Mouse (Mus musculus) forebrain, embryonic 13.5 days (tissue): ENCODE measurements around the gene Atad5. TPM values are rescaled to one million over a fixed set of nuclear protein-coding genes. Genes with fewer than 3 reads are reported as not detected.
A peak's percentile ranks its signal among the peaks of the same experiment; 100 is the strongest.

Experiments
- ATAC-seq: fragments of 200-750 bp; cut with Nextera tagmentation; 2 replicates; pipeline ENCODE4 v1.8.0; 2017
- H3K27ac ChIP-seq: fragments of 300-500 bp; sonication (generic); 2 replicates; pipeline ENCODE4 v1.5.1; 2015; ENCODE audit warnings: inconsistent platforms, mild to moderate bottlenecking, moderate library complexity
- H3K27me3 ChIP-seq: fragments of 300-500 bp; sonication (generic); 2 replicates; pipeline ENCODE4 v1.6.1; 2015; ENCODE audit warnings: mild to moderate bottlenecking, inconsistent platforms
- H3K36me3 ChIP-seq: fragments of 300-500 bp; sonication (generic); 2 replicates; pipeline ENCODE4 v1.6.1; 2015; ENCODE audit warnings: mild to moderate bottlenecking, inconsistent platforms; ENCODE audit not compliant: poor library complexity, severe bottlenecking
- H3K4me1 ChIP-seq: fragments of 300-500 bp; sonication (generic); 2 replicates; pipeline ENCODE4 v1.6.1; 2015; ENCODE audit warnings: inconsistent platforms
- H3K4me2 ChIP-seq: fragments of 300-500 bp; sonication (generic); 2 replicates; pipeline ENCODE4 v1.6.1; 2015; ENCODE audit warnings: inconsistent platforms, mild to moderate bottlenecking, moderate library complexity
- H3K4me3 ChIP-seq: fragments of 300-500 bp; sonication (generic); 2 replicates; pipeline ENCODE4 v1.5.1; 2015; ENCODE audit warnings: mild to moderate bottlenecking, inconsistent platforms
- H3K9ac ChIP-seq: fragments of 300-500 bp; sonication (generic); 2 replicates; pipeline ENCODE4 v1.6.1; 2015; ENCODE audit warnings: mild to moderate bottlenecking, inconsistent platforms
- H3K9me3 ChIP-seq: fragments of 300-500 bp; sonication (generic); replicated peaks from 2 replicates; pipeline ENCODE4 v1.6.1; 2016; ENCODE audit warnings: inconsistent platforms
- WGBS: fragments of 180-500 bp; shearing (Covaris S2); methylation state at CpG from one replicate; pipeline ENCODE4 v1.1.7; 2015; 5-methylcytosine and 5-hydroxymethylcytosine counted together
- polyA plus RNA-seq: library from polyadenylated mRNA; unstranded; fragments of >200 nt; fragmentation: Nextera tagmentation; extraction: Ambion mirVana; gene quantifications from 2 replicates; pipeline ENCODE4 v1.2.1, GENCODE M21; 2015

The Atad5 gene
- polyA plus RNA-seq, 1 experiment from 2014 or later = 13.2 TPM

DNA sequence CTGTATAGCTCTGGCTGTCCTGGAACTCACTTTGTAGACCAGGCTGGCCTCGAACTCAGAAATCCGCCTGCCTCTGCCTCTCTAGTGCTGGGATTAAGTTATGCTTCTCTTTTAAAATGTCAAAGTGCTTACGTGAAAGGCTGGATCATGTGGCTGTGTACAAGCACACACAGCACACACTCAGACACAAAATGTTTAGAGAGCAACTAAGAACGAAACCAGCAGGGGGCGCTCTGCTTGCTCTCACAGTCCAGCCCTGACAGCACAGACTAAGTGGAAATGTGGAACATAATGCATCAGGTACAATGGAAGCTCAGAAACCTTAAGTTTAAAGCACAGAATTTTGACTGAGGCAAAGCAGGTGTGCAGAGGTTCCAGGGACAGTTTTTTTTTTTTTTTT lies 2.4 kb upstream of the Atad5 start:
- H3K9me3 ChIP-seq = no peaks in the 10 kb centered on the region
- H3K36me3 ChIP-seq = no peaks in the 10 kb centered on the region
- no peak overlapping the region for H3K4me2 ChIP-seq
- 9% methylated on average over 5 of the region's 5 CpGs for WGBS
- H3K9ac ChIP-seq = no peak overlapping the region
- no peaks in the 10 kb centered on the region for H3K27me3 ChIP-seq
- no peak overlapping the region for H3K27ac ChIP-seq
- H3K4me1 ChIP-seq = peaks cover 14% of the 10 kb centered on the region
- H3K4me3 ChIP-seq = no peak overlapping the region
- peak; percentile 75; the same call in 1 of the 2 replicates for ATAC-seq

GRCm38 (mm10) chr11:80089817-80090214 lies 616 bp downstream of the Atad5 start:
- Histone ChIP-seq H3K36me3 (peaks cover 8% of the 10 kb centered on the region), H3K27me3 (no peaks in the 10 kb centered on the region), H3K4me1 (peaks cover 18% of the 10 kb centered on the region), H3K27ac (peak overlapping the region; percentile 25; the same call in 1 of the 2 replicates), H3K4me2 (peak overlapping the region; percentile 91), H3K9ac (peak overlapping the region; percentile 96), H3K4me3 (peak overlapping the region; percentile 100), H3K9me3 (no peaks in the 10 kb centered on the region)
- no peak for ATAC-seq
- WGBS = 1% methylated on average over 14 of the region's 14 CpGs

- H3K4me1 ChIP-seq = peaks cover 18% of the 10 kb centered on the region
- no peak for ATAC-seq
- peaks cover 17% of the 10 kb centered on the region for H3K36me3 ChIP-seq
- WGBS = 45% methylated on average over 3 of the region's 3 CpGs
- H3K4me2 ChIP-seq = peak overlapping the region; percentile 91
- peak overlapping the region; percentile 100 for H3K4me3 ChIP-seq
- no peaks in the 10 kb centered on the region for H3K9me3 ChIP-seq
- no peaks in the 10 kb centered on the region for H3K27me3 ChIP-seq
- H3K27ac ChIP-seq = no peak overlapping the region
- peak overlapping the region; percentile 96 for H3K9ac ChIP-seq
Measured at GRCm38 (mm10) chr11:80090555-80091164, 1.5 kb downstream of the Atad5 start.

DNA sequence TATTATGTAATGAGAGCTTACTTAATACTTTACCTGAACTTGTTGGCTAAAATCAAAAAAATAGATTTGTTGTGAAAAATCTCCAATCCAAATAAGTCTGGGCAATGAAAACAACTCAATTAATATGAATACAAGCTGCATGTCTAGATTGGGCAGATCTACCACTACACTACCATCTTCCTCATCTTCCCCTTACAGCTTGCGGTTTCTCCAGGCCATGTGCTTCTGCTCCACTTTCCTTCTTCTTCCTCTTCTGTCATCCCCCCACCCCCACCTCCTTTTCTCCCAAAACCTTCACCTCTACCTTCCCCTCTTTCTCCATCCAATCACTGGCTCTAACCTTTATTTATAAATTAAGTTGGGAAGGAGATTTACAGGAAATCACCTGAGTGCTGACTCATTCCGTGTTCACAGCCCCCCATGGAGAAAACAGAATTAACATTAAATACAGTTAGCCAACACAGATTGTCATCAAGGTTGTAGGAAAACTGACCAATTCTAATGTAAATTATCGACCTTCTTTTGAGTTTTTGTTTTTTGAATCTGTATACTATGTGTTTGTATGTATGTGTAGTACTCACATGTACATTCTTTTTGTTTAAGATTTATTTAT lies 9.3 kb downstream of the Atad5 start:
- Histone ChIP-seq H3K4me2 (no peak overlapping the region), H3K4me1 (no peaks in the 10 kb centered on the region), H3K36me3 (peaks cover 68% of the 10 kb centered on the region), H3K27ac (no peak overlapping the region), H3K27me3 (no peaks in the 10 kb centered on the region), H3K4me3 (no peak overlapping the region), H3K9ac (no peak overlapping the region), H3K9me3 (no peaks in the 10 kb centered on the region)
- ATAC-seq = no peak
- 91% methylated on average over 3 of the region's 3 CpGs for WGBS

GRCm38 (mm10) chr11:80101298-80101697 lies 12.1 kb downstream of the Atad5 start:
- H3K36me3 ChIP-seq = peaks cover 64% of the 10 kb centered on the region
- WGBS = 94% methylated on average over 6 of the region's 6 CpGs
- no peak for ATAC-seq

GRCm38 (mm10) chr11:80104407-80104806 lies 15.2 kb downstream of the Atad5 start:
- no peaks in the 10 kb centered on the region for H3K4me1 ChIP-seq
- 94% methylated on average over 1 of the region's 1 CpGs for WGBS
- no peaks in the 10 kb centered on the region for H3K9me3 ChIP-seq
- ATAC-seq = no peak
- no peaks in the 10 kb centered on the region for H3K27me3 ChIP-seq
- H3K36me3 ChIP-seq = peaks cover 69% of the 10 kb centered on the region
- no peak overlapping the region for H3K9ac ChIP-seq
- H3K4me3 ChIP-seq = no peak overlapping the region
- H3K27ac ChIP-seq = no peak overlapping the region
- no peak overlapping the region for H3K4me2 ChIP-seq

More at GRCm38 (mm10) chr11:80101298-80101697, 12.1 kb downstream of the Atad5 start:
- H3K27me3 ChIP-seq = no peaks in the 10 kb centered on the region
- H3K4me3 ChIP-seq = no peak overlapping the region
- H3K4me1 ChIP-seq = no peaks in the 10 kb centered on the region
- no peak overlapping the region for H3K4me2 ChIP-seq
- no peak overlapping the region for H3K9ac ChIP-seq
- no peaks in the 10 kb centered on the region for H3K9me3 ChIP-seq
- H3K27ac ChIP-seq = no peak overlapping the region

DNA sequence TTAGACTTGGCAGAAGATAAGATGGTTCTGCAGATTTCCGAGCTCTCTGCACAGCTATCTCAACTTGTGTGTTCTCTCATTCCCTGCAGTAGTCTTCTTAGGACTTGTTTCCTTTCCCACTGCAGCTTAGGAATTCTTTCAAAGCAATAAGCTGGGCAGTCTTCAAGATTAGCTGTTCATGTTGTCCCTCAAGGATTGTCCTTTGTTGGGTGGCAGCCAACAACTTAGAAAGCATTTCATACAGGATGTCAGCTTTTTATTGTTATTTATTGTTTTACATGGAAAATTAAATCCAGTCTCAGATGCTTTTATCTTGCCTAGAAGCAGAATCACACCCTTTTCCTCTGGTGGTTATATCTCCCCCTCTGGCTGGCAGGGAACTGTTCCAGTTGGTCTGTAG lies 27.2 kb downstream of the Atad5 start:
- no peak overlapping the region for H3K9ac ChIP-seq
- H3K27me3 ChIP-seq = no peaks in the 10 kb centered on the region
- H3K36me3 ChIP-seq = peaks cover 79% of the 10 kb centered on the region
- H3K27ac ChIP-seq = no peak overlapping the region
- no peak for ATAC-seq
- H3K9me3 ChIP-seq = no peaks in the 10 kb centered on the region
- no peak overlapping the region for H3K4me3 ChIP-seq
- WGBS = 90% methylated on average over 1 of the region's 1 CpGs
- H3K4me2 ChIP-seq = no peak overlapping the region
- no peaks in the 10 kb centered on the region for H3K4me1 ChIP-seq

- Histone ChIP-seq H3K36me3 (peaks cover 70% of the 10 kb centered on the region), H3K27me3 (no peaks in the 10 kb centered on the region), H3K4me3 (no peak overlapping the region), H3K9me3 (no peaks in the 10 kb centered on the region), H3K4me2 (no peak overlapping the region), H3K27ac (no peak overlapping the region), H3K9ac (no peak overlapping the region), H3K4me1 (no peaks in the 10 kb centered on the region)
- 73% methylated on average over 1 of the region's 1 CpGs for WGBS
- ATAC-seq = no peak
Measured at GRCm38 (mm10) chr11:80132050-80132449, 42.9 kb downstream of the Atad5 start.

GRCm38 (mm10) chr11:80134744-80135143 lies 45.5 kb downstream of the Atad5 start:
- H3K27ac ChIP-seq = no peak overlapping the region
- ATAC-seq = no peak
- no peaks in the 10 kb centered on the region for H3K9me3 ChIP-seq
- peaks cover 71% of the 10 kb centered on the region for H3K36me3 ChIP-seq
- no peak overlapping the region for H3K4me2 ChIP-seq
- WGBS = 71% methylated on average over 4 of the region's 4 CpGs
- no peaks in the 10 kb centered on the region for H3K4me1 ChIP-seq
- H3K4me3 ChIP-seq = no peak overlapping the region
- H3K9ac ChIP-seq = no peak overlapping the region
- no peaks in the 10 kb centered on the region for H3K27me3 ChIP-seq

DNA sequence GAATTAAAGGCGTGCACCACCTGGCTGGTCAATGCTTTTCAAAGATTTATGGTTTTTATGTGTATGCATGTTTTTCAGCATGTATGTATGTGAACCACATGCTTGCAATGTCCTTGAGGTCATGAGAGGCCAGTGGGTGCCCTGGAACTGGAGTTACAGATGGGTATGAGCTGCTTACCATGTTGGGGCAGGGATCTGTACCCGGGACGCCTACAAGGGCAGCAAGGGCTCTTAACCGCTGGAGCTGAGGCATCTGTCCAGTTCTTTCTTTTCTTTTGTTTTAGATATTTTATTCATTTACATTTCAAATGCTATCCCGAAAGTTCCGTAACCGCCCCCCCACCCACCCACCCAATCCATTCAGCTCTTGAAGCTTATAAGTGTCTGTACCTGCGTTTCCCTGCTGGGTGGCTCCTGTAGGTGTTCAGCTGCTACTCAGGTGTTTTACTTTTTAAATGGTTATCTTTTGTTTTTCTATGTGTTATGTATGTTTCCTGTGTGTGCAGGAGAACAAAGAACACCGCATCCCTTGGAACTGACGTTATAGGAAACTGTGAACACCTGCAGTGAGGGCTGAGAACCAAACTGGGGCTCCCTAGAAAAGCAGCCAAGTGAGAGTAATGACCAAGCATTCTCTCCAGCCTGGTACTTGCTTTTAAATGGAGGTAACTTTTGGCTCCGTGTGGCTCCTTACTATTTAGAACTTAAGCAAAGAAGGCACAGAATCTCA lies 46.9 kb downstream of the Atad5 start:
- 78% methylated on average over 11 of the region's 11 CpGs for WGBS
- no peak overlapping the region for H3K4me3 ChIP-seq
- no peak for ATAC-seq
- H3K27ac ChIP-seq = no peak overlapping the region
- H3K4me1 ChIP-seq = peaks cover 6% of the 10 kb centered on the region; the same call in 1 of the 2 replicates
- H3K36me3 ChIP-seq = peaks cover 63% of the 10 kb centered on the region
- H3K4me2 ChIP-seq = no peak overlapping the region
- H3K27me3 ChIP-seq = no peaks in the 10 kb centered on the region
- H3K9ac ChIP-seq = no peak overlapping the region
- no peaks in the 10 kb centered on the region for H3K9me3 ChIP-seq

- Histone ChIP-seq H3K27ac (no peak overlapping the region), H3K4me2 (no peak overlapping the region), H3K36me3 (peaks cover 58% of the 10 kb centered on the region), H3K9ac (no peak overlapping the region), H3K9me3 (no peaks in the 10 kb centered on the region), H3K4me3 (no peak overlapping the region), H3K4me1 (peaks cover 10% of the 10 kb centered on the region; the same call in 1 of the 2 replicates), H3K27me3 (no peaks in the 10 kb centered on the region)
- no peak for ATAC-seq
- 91% methylated on average over 13 of the region's 13 CpGs for WGBS
Measured at GRCm38 (mm10) chr11:80136786-80137185, 47.6 kb downstream of the Atad5 start.

GRCm38 (mm10) chr11:80137773-80138172 lies 48.6 kb downstream of the Atad5 start:
- H3K27ac ChIP-seq = no peak overlapping the region
- 92% methylated on average over 5 of the region's 5 CpGs for WGBS
- ATAC-seq = no peak
- no peak overlapping the region for H3K4me3 ChIP-seq
- no peak overlapping the region for H3K4me2 ChIP-seq
- H3K4me1 ChIP-seq = peaks cover 15% of the 10 kb centered on the region
- peaks cover 48% of the 10 kb centered on the region for H3K36me3 ChIP-seq
- H3K9ac ChIP-seq = no peak overlapping the region
- H3K27me3 ChIP-seq = no peaks in the 10 kb centered on the region
- no peaks in the 10 kb centered on the region for H3K9me3 ChIP-seq
